Mouse (Mus musculus): ENCODE measurements around the gene Grik5. TPM values are rescaled to one million over a fixed set of nuclear protein-coding genes. Genes with fewer than 3 reads are reported as not detected.

The Grik5 gene
- total RNA-seq, 2 experiments from 2014 or later: 4.4 to 5.7 TPM

- intact Hi-C loops (cut with DNase I): no loop called here
Observed at GRCm38 (mm10) chr7:25082510-25082909, 10.4 kb upstream of the Grik5 start.

DNA sequence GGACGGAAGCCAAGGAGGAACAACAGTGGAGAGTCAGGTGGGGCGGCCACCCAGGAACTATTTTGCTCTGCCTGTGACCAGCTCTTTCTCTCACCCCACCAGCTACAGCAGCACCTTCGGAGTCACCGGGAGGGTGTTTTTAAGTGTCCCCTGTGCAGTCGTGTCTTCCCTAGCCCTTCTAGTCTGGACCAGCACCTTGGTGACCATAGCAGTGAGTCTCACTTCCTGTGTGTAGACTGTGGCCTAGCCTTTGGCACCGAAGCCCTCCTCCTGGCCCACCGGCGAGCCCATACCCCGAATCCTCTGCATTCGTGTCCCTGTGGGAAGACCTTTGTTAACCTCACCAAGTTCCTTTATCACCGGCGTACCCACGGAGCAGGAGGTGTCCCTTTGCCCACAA lies 8.3 kb upstream of the Grik5 start:
- intact Hi-C loops (cut with DNase I): no loop called here
- no peak for DNase-seq

More at GRCm38 (mm10) chr7:25082510-25082909, 10.4 kb upstream of the Grik5 start:
- DNase-seq: no peak

- intact Hi-C loops (cut with DNase I): loop anchor here (5.0 to 10.0 kb wide), 3 partner anchors 197 to 575 kb away; partner anchors contain the start of genes Bckdha, Exosc5 and Rps19
- DNase-seq: no peak
Observed at GRCm38 (mm10) chr7:25079496-25080026, 7.4 kb upstream of the Grik5 start.

- intact Hi-C loops (cut with DNase I): loop anchor here (5.0 to 10.0 kb wide), 3 partner anchors 195 to 577 kb away; partner anchors contain the start of genes Bckdha, Exosc5 and Rps19
- DNase-seq: no peak
Observed at GRCm38 (mm10) chr7:25077414-25077755, 5.2 kb upstream of the Grik5 start.

DNA sequence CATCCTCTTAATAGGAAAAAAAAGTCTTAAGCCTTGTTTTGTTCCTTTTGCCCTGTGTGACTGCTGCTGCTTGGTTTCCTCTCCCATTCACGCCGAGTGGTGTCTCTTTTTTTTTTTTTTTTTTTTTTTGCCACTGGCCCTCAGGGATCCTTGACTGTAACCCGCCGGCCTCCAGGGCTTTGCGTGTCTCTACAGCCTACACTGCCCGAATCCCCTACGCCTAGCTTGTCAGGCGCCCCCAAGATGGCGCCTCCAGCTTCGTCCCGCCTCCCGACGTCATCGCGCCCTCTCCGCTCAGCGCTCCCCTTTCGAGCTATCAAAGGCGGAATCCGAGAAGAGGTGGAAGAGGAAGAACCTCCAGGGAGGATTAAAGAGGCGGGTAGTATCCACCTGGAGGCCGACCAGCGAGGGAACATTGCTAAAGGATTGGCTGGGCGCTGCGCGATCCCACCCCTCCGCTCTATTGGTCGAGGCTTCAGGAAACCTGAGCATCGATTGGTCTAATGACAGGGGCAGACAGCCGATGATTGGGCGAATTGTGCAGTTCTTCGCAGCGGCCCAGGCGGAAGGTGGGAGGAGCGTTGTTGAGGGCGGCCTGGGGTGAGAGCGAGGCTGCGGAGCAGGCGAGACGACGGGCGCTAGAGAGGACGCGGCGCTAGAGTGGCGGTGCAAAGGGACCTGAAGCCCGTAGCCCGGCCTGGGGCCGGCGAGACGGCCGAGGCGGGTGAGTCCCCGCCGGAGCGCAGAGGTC lies 4.7 kb upstream of the Grik5 start:
- intact Hi-C loops (cut with DNase I): loop anchor here (5.0 to 10.0 kb wide), 3 partner anchors 195 to 578 kb away; partner anchors contain the start of genes Bckdha, Exosc5 and Rps19
- DNase-seq: peak; percentile 92 to 94

- DNase-seq: peak in 1 of 2 experiments; percentile 21
- intact Hi-C loops (cut with DNase I): loop anchor here (5.0 to 10.0 kb wide), 3 partner anchors 194 to 579 kb away; partner anchors contain the start of genes Bckdha, Exosc5 and Rps19
Observed at GRCm38 (mm10) chr7:25076296-25076662, 4.1 kb upstream of the Grik5 start.

- no peak for DNase-seq
- intact Hi-C loops (cut with DNase I): loop anchor here (5.0 to 10.0 kb wide), 3 partner anchors 172 to 581 kb away; partner anchors contain the start of genes Arhgef1, Bckdha and Exosc5
Observed at GRCm38 (mm10) chr7:25073924-25074323, 1.8 kb upstream of the Grik5 start.

GRCm38 (mm10) chr7:25072716-25073390 lies 707 bp upstream of the Grik5 start:
- intact Hi-C loops (cut with DNase I): loop anchor here (5.0 to 10.0 kb wide), 3 partner anchors 171 to 582 kb away; partner anchors contain the start of genes Arhgef1, Bckdha and Exosc5

DNA sequence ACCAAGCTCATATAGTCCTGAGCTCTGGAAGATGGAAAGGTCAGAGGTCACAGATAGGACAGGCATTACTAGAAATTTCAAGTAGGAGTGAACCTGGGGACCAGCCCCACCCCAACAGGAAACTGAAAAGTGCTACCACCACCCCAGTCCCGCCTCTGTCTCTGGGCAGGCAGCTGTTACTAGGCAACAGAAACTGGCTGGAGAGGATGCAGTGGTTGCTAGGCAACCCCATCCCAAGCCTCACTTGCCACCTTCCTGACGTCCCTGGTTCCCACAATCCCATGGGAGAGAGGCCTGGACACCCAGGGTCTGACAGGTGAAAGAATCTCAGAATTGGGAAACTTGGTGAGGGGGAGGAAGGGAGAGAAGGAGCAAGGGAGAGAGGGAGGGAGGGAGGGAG lies 3.4 kb downstream of the Grik5 start:
- DNase-seq: no peak
- intact Hi-C loops (cut with DNase I): no loop called here

More at GRCm38 (mm10) chr7:25072716-25073390, 707 bp upstream of the Grik5 start:
- peak; percentile 43 to 47 for DNase-seq

GRCm38 (mm10) chr7:25067909-25068656 lies 4.1 kb downstream of the Grik5 start:
- no peak for DNase-seq
- intact Hi-C loops (cut with DNase I): loop anchor here (2.0 kb wide), 1 partner anchor 19 kb away; no protein-coding TSS in a partner anchor

GRCm38 (mm10) chr7:25067338-25067737 lies 4.8 kb downstream of the Grik5 start:
- intact Hi-C loops (cut with DNase I): loop anchor here (2.0 kb wide), 1 partner anchor 19 kb away; no protein-coding TSS in a partner anchor
- no peak for DNase-seq

DNA sequence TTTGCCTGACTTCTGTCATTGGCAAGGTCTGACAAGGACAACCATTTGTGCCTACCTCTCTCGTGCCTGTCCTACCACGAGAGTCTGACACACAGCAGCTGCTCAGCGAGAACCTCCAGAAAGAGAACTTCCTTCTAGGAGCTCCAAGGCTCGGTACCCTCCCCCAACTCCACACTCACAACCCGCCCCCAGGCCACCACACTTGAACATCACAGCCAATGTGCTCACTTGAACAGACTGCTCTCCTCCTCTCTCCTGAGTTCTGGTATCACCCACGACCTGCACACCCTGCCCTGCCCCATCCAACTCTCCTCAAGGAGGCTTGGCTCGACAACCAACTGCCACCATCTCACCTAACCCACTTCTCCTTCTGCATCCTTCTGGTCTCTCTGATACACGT lies 8.2 kb downstream of the Grik5 start:
- intact Hi-C loops (cut with DNase I): no loop called here
- DNase-seq: no peak

DNA sequence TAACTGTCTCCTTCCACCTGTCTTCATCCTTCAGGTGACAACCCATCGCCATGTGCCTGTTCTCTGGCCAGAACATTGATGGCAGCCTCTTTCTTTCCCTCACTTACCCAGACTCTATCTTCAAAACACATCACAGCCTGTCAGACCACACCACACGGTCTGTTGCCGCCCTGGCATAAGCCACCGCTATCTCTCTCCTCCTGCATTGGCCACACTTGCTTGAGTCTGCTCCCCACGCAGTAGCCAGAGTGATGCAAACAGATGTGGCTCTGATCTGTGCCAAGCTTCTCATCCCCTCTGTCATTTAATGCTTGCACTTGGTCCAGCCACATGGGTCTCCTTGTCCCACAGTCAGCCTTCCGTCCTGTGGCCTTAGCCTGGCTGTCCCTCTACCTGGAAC lies 8.8 kb downstream of the Grik5 start:
- DNase-seq: no peak
- intact Hi-C loops (cut with DNase I): no loop called here

DNA sequence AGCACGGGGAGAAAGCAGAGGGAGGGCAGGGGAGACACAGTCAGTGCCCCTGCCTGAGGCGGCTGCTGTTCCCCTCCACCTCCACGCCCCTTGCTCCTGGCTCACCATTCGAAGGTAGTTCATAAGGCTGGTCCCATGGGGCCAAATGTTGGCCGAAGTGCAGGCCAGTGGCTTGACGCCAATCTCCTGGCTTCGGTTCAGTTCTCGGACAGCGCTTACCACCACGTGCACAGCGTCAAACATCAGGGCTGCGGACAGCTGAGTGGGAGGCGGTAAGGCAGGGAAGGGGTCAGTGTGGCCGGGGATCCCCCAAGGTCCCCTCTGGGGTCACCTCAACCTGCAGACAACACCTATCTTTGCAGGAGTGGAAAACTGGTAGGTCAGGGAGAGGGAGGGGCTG lies 13.3 kb downstream of the Grik5 start:
- DNase-seq: peak in 1 of 2 experiments; percentile 23
- intact Hi-C loops (cut with DNase I): no loop called here

GRCm38 (mm10) chr7:25058394-25058793 lies 13.8 kb downstream of the Grik5 start:
- no peak for DNase-seq
- intact Hi-C loops (cut with DNase I): no loop called here

DNA sequence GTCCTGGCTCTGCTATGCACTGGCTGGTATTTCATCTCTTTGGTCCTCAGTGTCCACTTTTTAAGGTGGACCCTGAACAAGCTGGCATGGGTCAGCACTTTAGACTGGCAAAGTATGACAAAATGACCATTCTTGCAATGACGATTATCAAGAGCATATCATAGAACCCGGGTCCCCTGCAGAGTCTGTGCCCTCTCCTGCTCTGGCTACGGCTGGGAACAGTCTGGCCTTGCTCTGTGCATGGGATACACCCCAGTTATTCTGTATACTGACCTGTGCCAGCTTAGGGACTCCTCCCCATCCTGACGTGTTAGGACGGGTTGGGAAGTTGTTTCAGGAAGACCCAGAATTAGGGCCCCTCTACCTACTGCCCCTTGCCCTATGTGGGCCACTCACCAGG lies 14.3 kb downstream of the Grik5 start:
- DNase-seq: no peak
- intact Hi-C loops (cut with DNase I): no loop called here

DNA sequence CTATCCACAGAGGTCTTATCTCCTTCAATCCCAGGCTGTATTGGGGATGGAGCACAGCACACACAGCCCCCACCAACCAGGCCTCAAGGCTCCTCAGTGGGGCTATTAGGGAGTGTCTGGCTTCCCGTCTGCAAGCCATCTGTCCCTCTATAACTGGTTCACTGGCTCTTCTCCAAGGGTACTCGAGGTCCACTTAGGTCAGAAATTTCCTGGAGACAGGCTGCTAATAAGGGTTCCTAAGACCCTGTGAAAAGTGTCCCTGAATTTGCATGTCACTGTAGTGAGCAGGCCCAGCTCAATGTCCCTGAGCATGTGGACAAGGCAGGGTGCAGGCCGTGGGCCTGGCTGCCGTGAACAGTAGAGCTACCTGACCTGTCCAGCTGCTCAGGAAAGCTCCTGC lies 15.2 kb downstream of the Grik5 start:
- intact Hi-C loops (cut with DNase I): no loop called here
- DNase-seq: no peak

DNA sequence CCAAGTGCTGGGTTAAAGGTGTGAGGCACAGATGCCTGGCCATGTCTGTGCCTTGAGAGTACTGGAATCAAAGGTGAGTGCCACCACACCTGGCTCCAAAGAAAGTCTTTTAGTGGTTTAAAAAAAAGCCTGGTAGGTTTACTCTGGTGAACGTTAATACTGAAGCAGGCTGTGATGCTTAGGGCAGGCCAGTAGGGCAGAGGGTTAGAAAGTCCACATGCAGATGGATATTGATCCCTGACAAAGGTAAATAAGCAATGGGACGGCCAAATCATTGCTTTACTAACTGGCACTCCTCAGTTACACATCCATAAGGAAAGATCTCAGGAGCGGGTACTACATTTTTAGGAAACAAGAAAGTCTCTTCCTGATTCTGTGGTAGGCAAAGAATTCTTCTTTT lies 19.6 kb downstream of the Grik5 start:
- DNase-seq: no peak
- intact Hi-C loops (cut with DNase I): no loop called here

DNA sequence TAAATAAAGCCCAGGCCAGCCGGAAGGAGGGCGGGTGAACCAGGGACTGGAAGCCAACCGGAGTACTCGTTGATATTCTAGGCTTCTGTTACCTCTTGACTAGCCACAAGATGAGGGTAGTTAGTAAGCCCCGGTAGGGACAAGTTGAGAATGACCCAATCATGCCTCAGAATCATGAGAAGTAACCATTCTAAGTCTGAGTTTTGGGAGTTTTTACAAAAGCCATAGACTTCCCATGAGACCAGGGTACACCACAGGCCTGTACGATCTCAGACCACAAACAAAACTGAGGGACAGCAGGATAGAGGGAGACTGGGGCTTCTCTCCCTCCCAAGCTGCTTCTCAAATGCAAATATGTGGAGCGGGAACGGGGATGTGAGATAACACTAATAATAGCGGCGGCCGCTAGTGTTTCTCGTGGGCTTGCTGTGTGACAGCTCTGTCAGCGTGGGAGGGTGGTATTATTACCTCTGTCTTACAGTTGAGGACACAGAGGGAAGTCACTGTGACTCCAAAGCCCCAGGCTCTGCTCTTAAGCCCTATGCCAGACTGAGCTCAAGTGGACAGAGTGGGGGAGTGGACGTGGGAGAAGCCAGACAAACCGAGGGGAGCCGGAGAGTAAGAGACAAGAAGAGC lies 22.7 kb downstream of the Grik5 start:
- intact Hi-C loops (cut with DNase I): no loop called here
- no peak for DNase-seq

DNA sequence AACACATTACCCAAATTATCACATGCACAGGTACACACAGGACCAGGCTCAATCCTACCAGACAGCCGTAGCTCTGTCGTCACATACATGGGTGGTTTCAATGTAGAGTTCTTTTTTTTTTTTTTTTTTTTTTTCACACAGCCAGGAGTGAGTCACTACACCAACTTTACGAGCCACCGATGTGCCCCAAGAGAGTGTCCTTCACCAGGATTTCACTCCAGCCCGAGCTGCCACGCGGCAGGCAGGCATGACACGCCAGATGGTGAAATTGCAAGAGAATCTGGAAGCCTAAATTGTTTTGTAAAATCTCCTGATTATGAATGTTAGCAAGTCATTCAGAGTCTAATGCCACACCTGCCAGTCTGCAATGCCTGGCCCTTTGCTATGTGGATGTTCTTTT lies 24.8 kb downstream of the Grik5 start:
- intact Hi-C loops (cut with DNase I): no loop called here
- no peak for DNase-seq
